Mouse (Mus musculus) thymus, postnatal 0 days (tissue): ENCODE measurements around the gene Gnpnat1. TPM values are rescaled to one million over a fixed set of nuclear protein-coding genes. Genes with fewer than 3 reads are reported as not detected.

Experiments
- DNase-seq: peaks from one replicate; pipeline ENCODE4 v3.0.0-alpha.2; 2015; ENCODE audit warnings: low spot score
- polyA plus RNA-seq: library from polyadenylated mRNA; unstranded; fragments of >200 nt; fragmentation: Nextera tagmentation; extraction: Ambion mirVana; gene quantifications from 2 replicates; pipeline ENCODE4 v1.2.1, GENCODE M21; 2015

The Gnpnat1 gene
- polyA plus RNA-seq, 1 experiment from 2014 or later: 30.3 TPM

GRCm38 (mm10) chr14:45403651-45404050, 1.1 kb downstream of the Gnpnat1 start:
- DNase-seq: no peak

GRCm38 (mm10) chr14:45399836-45400235, 4.9 kb downstream of the Gnpnat1 start:
- peak; percentile 41 for DNase-seq

- no peak for DNase-seq
These were observed 15.5 kb downstream of the Gnpnat1 start for GRCm38 (mm10) chr14:45389194-45389593.

- peak; percentile 73 for DNase-seq
These were observed 16.1 kb downstream of the Gnpnat1 start for GRCm38 (mm10) chr14:45388345-45389181.

DNA sequence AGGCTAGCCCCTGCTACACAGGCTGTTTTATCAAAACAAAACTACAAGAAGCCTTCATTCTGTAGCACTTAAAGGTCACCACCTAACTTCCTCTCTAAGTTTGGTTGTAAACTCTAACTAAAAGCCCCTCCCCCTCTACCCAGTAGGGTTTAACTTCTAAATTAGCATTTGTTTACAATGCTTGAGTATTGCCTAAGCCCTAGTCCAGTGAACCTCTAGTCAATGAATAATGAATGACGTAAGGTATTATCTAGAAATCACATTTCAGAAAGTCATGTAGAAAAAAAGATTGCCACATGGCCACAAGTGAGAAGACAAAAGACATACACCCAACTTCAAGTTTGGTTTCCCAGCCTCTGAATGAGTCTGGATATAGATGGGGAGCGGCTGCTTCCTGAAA, 17.2 kb downstream of the Gnpnat1 start:
- peak; percentile 21 for DNase-seq

- no peak for DNase-seq
These were observed 19.1 kb downstream of the Gnpnat1 start for GRCm38 (mm10) chr14:45385596-45385995.

- DNase-seq: no peak
These were observed 21.8 kb downstream of the Gnpnat1 start for GRCm38 (mm10) chr14:45382912-45383311.

DNA sequence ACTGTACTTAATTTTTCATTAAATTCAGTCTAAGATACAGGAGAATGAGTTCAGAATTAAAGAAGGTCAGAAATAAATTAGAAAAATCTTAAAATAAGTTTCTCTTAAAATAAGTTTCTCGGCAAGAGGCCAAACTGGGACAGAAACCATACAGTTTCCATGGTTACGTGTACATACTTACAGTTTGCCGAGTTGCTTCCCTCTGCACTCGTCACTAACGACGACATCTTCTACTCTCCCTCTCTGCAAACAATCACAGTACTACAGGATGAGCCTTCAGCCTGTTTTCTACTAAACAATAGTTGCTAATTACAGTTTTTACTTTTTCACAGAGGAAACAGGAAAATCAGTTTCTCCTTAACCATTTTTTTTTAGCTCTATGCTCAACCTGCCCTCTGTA, 24.0 kb downstream of the Gnpnat1 start:
- DNase-seq: no peak

DNA sequence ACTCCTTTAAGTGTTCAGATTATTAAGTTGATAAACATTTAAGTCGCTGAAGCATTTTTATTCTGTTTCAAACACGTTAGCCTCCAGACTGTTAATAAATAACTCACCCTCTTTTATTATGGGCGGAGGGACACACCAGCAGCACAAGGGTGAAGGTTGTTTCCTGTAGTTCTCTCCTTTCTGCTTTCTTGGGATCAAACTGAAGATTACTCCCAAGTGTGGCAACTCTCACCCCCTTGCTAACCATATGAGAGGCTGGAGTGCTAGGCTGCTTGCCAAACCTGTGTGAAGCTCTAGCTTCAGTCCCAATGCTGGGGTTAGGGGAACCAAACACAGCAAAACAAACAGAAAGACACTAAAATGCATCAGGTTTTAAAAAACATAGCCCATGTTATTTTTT, 25.9 kb downstream of the Gnpnat1 start:
- no peak for DNase-seq

GRCm38 (mm10) chr14:45365196-45365587, 39.5 kb downstream of the Gnpnat1 start:
- DNase-seq: no peak

GRCm38 (mm10) chr14:45364211-45365195, 40.2 kb downstream of the Gnpnat1 start:
- no peak for DNase-seq

DNA sequence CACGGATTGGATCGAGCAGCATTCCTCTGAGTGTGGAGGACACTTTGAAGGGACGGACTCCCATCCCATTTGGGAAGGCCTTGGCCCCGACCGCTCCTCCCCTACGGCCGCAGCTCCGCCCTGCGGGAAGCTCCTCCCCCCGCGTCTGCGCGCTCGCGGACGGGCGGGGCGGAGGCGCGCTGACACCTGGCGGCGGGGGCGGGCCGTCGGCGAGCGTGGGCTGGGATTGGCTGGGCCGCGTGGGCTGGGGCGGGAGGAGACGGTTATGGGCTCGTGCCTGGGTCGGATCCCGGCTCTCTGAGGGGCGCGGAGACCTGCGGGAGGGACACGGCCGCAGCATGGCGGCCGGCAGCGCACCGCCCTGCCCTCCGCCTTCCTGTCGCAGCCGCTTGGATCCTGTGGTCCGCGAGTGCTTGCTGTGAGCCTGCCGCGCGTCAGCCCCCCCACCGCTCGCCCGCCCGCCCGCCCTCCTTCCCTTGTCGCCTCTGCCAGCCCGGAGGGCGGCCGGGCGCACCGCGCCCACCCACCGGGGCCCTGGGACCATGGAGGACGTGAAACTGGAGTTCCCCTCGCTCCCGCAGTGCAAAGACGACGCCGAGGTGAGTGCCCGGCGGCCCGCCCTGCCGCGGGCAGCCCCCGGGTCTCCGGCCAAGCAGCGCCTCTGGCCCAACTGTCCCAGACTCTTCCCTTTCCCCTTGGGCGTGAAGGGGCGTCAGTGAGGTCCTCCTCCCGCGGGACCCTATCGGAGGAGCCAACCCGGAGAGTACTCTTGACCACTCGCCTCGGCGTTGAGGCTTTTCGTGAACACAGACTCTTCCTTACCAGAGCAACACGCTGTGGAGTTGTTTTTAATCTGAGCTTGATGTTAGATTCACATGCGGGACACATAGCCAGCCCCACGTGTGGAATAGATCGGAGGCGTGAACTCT, 53.5 kb downstream of the Gnpnat1 start, which contains the start of gene Styx:
TSS of gene Styx (plus strand) at position 163 of the 929 bp plus-strand sequence.
- DNase-seq: peak; percentile 93

- DNase-seq: peak; percentile 95
These were observed 75.0 kb downstream of the Gnpnat1 start, which contains the start of gene Psmc6 for GRCm38 (mm10) chr14:45329589-45330181. Gene Psmc6 (plus strand): TSS chr14:45329788.

DNA sequence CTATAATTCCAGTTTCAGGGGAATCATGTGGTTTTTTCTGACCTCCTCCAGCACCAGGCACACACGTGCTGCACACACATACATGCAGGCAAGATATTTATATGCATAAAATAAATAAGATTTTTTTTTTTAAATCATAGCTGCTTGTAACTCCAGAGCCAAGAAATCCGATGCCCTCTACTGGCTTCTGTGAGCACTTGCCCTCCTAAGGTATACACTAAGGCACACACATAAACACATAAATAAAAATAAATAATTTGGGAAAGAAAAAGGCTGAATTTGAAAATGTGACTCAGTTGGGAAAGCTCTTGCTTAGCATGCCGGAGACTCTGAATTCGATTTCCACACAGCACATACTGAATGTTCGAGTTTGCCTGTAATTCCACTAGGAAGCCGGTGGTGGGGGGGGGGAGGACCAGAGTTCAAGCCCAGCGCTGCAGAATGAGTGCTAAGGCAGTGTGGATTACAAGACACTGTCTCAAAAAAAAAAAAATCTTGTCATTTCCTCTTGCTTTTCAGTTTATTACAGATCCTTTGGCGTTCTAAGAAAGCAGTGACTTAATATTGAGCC, 75.6 kb downstream of the Gnpnat1 start:
- no peak for DNase-seq

DNA sequence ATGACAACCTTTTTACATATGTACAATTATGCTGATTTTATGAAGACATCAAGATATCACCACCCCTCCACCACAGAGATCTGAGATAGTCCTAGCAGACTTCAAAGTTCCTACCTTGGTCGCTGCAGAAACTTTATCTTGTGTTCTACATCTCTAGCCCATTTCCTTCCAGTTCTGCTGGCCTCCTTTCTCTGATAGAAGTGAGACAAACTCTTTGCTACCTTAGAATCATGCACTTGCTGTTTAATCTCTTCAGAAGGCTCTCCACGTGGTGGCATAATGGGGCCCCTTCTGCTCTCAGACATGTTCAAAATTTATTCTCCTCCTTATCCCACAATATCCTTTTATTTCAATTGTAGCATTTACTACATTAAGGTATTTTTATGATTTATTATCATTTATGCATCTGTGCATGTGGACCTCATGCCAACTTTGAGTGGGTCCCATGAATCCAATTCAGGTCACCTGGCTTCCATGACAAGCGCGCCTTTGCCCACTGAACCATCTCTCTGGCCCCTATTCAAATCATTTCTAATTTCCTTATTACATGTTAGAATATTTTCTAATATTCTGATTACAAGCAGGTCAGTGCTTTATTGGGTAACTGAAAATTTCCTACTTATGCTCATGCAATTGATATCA, 76.5 kb downstream of the Gnpnat1 start:
- peak; percentile 71 for DNase-seq
